Mouse (Mus musculus): ENCODE data around the gene Mdm4. TPM values are rescaled to one million over a fixed set of nuclear protein-coding genes. Genes with fewer than 3 reads are reported as not detected.
A peak's percentile ranks its signal among the peaks of the same experiment; 100 is the strongest.

Gene Mdm4
- polyA plus RNA-seq, 1 experiment from 2014 or later = 47.6 TPM

DNA sequence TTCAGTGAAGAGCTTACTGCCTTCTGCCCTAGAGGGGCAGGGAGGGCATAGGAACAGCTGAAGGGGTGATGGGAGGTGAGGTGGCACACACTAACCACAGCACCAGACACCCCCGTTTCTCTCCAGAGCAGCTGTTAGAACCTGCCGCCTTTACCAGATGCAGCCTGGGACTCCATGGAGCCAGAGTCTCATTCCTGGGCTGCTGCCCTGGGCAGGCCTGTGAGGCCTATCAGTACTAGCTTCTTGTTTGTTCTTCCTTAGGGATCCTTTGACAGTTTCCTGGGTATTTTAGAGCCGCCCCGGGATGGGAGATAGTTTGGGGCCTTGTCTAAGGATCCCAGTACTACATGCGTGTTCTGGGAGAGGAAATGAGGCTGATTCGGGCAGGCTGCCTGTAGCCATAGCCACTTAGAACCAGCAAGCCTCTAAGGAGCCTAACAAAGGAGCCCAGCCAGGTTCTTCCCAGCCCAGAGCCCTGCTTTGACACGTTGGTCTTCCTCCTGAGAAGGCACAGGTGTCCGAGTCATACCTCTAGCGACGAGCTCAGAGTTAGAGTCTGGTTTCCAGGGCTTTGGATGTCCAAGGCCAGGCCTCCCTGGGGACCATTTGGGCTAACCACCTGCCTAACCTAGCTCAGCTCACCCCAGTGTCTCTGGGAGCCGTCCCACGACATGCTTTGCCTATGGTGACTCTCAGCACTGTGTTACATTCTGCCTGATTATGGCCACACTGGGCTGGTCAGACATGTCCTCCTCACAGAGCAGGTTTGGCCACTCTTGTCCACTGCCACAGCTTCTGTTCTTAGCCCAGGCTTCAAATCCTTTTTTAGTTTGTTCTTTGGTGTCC is 39.1 kb upstream of the Mdm4 start:
- Histone ChIP-seq H3K36me3 (peaks cover 48% of the 10 kb centered on the region), H3K4me3 (no peak overlapping the region), H3K27ac (peak overlapping the region; percentile 41; the same call in 1 of the 2 replicates), H3K4me2 (replicated peaks) (no peak overlapping the region), H3K27me3 (no peaks in the 10 kb centered on the region), H3K4me1 (peaks cover 18% of the 10 kb centered on the region), H3K9me3 (replicated peaks) (no peaks in the 10 kb centered on the region), H3K9ac (no peak overlapping the region)
- 83% methylated on average over 12 of the region's 12 CpGs for WGBS
- ATAC-seq (ENCODE audit: low FRiP score) = no peak

DNA sequence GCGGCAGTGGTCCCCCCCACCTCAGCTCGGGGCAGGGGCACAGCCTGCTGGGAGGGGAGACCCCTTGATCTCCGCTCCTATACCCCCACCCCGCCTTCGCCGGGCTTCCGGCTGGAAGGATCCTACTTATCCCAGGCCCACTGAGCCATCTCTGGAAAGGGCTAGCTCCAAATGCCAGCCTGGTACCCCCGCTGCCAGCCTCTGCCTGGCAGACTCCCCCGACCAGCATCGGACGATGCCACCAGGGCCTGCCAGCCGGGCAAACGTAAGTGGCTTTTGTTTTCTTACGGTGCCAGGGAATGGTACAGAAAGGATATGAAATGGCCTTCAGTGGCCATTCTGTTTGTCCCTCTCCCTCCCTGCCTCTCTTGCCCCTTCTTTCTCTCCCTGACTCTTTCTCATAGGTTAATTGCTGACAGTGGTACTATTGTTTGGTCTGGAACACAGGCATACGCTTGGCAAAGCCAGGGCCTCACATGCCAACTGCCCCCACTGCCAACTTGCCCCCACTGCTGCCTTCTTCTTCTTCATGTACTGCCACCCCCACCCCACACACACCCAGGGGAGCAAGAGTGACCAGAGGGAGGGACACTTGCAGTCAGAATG is 38.4 kb upstream of the Mdm4 start:
- peak overlapping the region; percentile 23; the same call in 1 of the 2 replicates for H3K27ac ChIP-seq
- H3K27me3 ChIP-seq = no peaks in the 10 kb centered on the region
- peaks cover 52% of the 10 kb centered on the region for H3K36me3 ChIP-seq
- no peak overlapping the region for H3K4me3 ChIP-seq
- WGBS = 89% methylated on average over 15 of the region's 15 CpGs
- H3K9ac ChIP-seq = peak overlapping the region; percentile 32; the same call in 1 of the 2 replicates
- H3K4me1 ChIP-seq = peaks cover 18% of the 10 kb centered on the region
- ATAC-seq (ENCODE audit: low FRiP score) = no peak
- H3K9me3 ChIP-seq (replicated peaks) = no peaks in the 10 kb centered on the region
- H3K4me2 ChIP-seq (replicated peaks) = no peak overlapping the region

- Histone ChIP-seq H3K4me2 (replicated peaks) (no peak overlapping the region), H3K27me3 (no peaks in the 10 kb centered on the region), H3K36me3 (peaks cover 54% of the 10 kb centered on the region), H3K9ac (peak overlapping the region; percentile 32; the same call in 1 of the 2 replicates), H3K9me3 (replicated peaks) (no peaks in the 10 kb centered on the region), H3K27ac (0 out of 2 replicates have a peak overlapping the region, but pooled peaks have one; percentile 23), H3K4me1 (peaks cover 18% of the 10 kb centered on the region), H3K4me3 (no peak overlapping the region)
- no peak for ATAC-seq (ENCODE audit: low FRiP score)
- WGBS = 84% methylated on average over 5 of the region's 5 CpGs
Observed at GRCm38 (mm10) chr1:133068268-133068667, 37.9 kb upstream of the Mdm4 start.

DNA sequence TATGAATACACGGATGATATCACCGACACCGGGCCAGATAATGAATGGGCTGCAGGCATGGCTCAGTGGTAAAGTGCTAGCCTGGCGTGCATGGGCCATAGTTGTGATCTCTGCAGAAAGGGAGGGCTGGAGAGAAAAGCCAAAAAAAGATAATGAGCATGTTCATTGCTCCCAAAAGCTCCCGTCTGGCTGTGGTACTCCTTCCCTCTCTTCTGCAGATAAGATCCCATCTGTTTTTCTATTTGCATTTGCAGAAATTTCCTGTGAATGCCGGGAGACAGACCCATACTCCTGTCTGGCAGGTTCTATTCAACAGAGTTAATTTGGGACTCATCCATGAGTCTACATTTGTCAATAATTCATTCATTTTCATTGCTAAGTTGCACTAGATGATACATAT is 32.8 kb upstream of the Mdm4 start:
- no peak for ATAC-seq (ENCODE audit: low FRiP score)
- Histone ChIP-seq H3K4me1 (0 out of 2 replicates have a peak, but pooled peaks cover 8% of the 10 kb centered on the region), H3K4me2 (replicated peaks) (no peak overlapping the region), H3K9ac (no peak overlapping the region), H3K27me3 (no peaks in the 10 kb centered on the region), H3K36me3 (peaks cover 42% of the 10 kb centered on the region), H3K4me3 (no peak overlapping the region), H3K9me3 (replicated peaks) (no peaks in the 10 kb centered on the region), H3K27ac (no peak overlapping the region)
- 93% methylated on average over 6 of the region's 6 CpGs for WGBS

DNA sequence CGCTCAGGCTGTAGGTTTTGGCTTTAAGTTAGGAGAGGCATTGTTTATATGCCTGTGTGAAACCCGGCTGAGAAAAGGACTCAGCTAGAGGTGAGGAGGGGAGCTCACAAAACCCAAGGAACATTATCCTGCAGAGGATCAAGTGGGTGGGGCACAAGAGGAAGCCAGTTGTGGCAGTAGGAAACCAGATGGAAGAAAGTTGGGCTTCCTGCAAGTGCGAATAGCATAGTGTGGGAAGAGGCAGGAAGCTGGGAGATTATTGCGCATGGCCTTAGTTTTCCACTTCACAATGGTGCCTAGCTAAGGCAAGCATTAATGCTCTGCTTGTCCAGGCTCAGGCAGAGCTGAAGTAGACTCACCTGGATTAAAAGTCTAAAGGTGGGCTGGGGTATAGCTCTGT is 30.3 kb upstream of the Mdm4 start:
- H3K4me3 ChIP-seq = no peak overlapping the region
- no peak overlapping the region for H3K4me2 ChIP-seq (replicated peaks)
- peaks cover 25% of the 10 kb centered on the region for H3K36me3 ChIP-seq
- H3K27ac ChIP-seq = no peak overlapping the region
- H3K27me3 ChIP-seq = no peaks in the 10 kb centered on the region
- H3K9me3 ChIP-seq (replicated peaks) = no peaks in the 10 kb centered on the region
- no peak for ATAC-seq (ENCODE audit: low FRiP score)
- WGBS = 65% methylated on average over 4 of the region's 4 CpGs
- peaks cover 18% of the 10 kb centered on the region for H3K4me1 ChIP-seq
- no peak overlapping the region for H3K9ac ChIP-seq

DNA sequence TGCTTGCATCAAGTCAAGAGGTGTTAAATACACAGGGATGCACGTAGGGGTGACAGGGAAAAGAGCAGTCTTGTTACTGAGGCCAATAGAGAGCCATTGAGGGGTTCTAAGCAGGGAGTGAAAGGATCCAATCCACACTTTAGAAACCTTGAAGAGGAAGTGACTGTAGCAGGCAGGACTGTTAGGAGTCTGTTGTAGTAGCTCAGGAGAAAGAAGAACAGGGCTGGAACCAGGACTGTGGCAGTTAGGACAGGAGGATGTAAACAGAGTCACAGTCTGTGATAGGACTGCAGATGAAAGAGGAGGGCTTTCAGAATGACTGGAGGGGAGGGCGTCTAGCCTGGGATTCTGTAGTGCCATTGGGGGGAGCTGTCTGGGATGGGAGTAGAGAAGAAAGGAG is 29.2 kb upstream of the Mdm4 start:
- no peak for ATAC-seq (ENCODE audit: low FRiP score)

GRCm38 (mm10) chr1:133057345-133058034 is 27.1 kb upstream of the Mdm4 start:
- Histone ChIP-seq H3K27ac (no peak overlapping the region), H3K4me2 (replicated peaks) (no peak overlapping the region), H3K4me1 (peaks cover 31% of the 10 kb centered on the region), H3K27me3 (no peaks in the 10 kb centered on the region), H3K4me3 (no peak overlapping the region), H3K9me3 (replicated peaks) (no peaks in the 10 kb centered on the region), H3K36me3 (peaks cover 10% of the 10 kb centered on the region; the same call in 1 of the 2 replicates), H3K9ac (no peak overlapping the region)
- ATAC-seq (ENCODE audit: low FRiP score) = no peak
- WGBS = 69% methylated on average over 7 of the region's 7 CpGs

More for the DNA sequence above, 29.2 kb upstream of the Mdm4 start:
- WGBS = 55% methylated on average over 2 of the region's 2 CpGs
- no peak overlapping the region for H3K4me3 ChIP-seq
- no peak overlapping the region for H3K9ac ChIP-seq
- no peaks in the 10 kb centered on the region for H3K9me3 ChIP-seq (replicated peaks)
- H3K27ac ChIP-seq = no peak overlapping the region
- no peak overlapping the region for H3K4me2 ChIP-seq (replicated peaks)
- H3K36me3 ChIP-seq = peaks cover 25% of the 10 kb centered on the region
- H3K27me3 ChIP-seq = no peaks in the 10 kb centered on the region
- H3K4me1 ChIP-seq = peaks cover 20% of the 10 kb centered on the region

GRCm38 (mm10) chr1:133054326-133054725 is 24.0 kb upstream of the Mdm4 start:
- no peak overlapping the region for H3K9ac ChIP-seq
- peaks cover 46% of the 10 kb centered on the region for H3K4me1 ChIP-seq
- no peak overlapping the region for H3K4me2 ChIP-seq (replicated peaks)
- WGBS = 78% methylated on average over 8 of the region's 8 CpGs
- no peaks in the 10 kb centered on the region for H3K27me3 ChIP-seq
- no peak for ATAC-seq (ENCODE audit: low FRiP score)
- no peak overlapping the region for H3K27ac ChIP-seq
- H3K9me3 ChIP-seq (replicated peaks) = no peaks in the 10 kb centered on the region
- H3K36me3 ChIP-seq = no peaks in the 10 kb centered on the region
- no peak overlapping the region for H3K4me3 ChIP-seq

GRCm38 (mm10) chr1:133053034-133053433 is 22.7 kb upstream of the Mdm4 start:
- WGBS = 68% methylated on average over 5 of the region's 5 CpGs
- Histone ChIP-seq H3K4me1 (peaks cover 59% of the 10 kb centered on the region), H3K4me3 (no peak overlapping the region), H3K9me3 (replicated peaks) (no peaks in the 10 kb centered on the region), H3K27ac (no peak overlapping the region), H3K36me3 (no peaks in the 10 kb centered on the region), H3K27me3 (no peaks in the 10 kb centered on the region), H3K4me2 (replicated peaks) (no peak overlapping the region), H3K9ac (no peak overlapping the region)
- ATAC-seq (ENCODE audit: low FRiP score) = no peak

DNA sequence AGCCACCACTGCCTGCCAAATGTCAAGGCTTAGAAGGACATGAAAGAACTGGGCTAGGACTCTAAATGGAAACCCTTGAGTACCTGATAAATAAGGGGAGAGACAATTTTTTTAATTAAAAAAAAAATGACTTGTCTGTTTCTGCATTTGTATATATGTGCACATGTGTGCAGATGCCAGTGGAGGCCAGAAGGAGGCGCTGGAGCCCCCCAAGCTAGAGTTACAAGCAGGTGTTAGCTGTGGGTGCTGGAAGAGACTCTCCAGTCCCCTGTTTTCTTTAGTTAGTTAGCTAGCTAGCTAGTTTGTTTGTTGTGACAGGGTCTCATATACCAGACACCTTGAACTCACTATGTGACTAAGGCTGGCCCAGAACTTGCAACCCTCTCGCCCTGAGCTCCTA is 21.5 kb upstream of the Mdm4 start:
- no peaks in the 10 kb centered on the region for H3K9me3 ChIP-seq (replicated peaks)
- no peak overlapping the region for H3K27ac ChIP-seq
- no peak overlapping the region for H3K4me2 ChIP-seq (replicated peaks)
- H3K27me3 ChIP-seq = no peaks in the 10 kb centered on the region
- H3K36me3 ChIP-seq = no peaks in the 10 kb centered on the region
- ATAC-seq (ENCODE audit: low FRiP score) = no peak
- H3K4me3 ChIP-seq = no peak overlapping the region
- WGBS = 89% methylated on average over 2 of the region's 2 CpGs
- no peak overlapping the region for H3K9ac ChIP-seq
- H3K4me1 ChIP-seq = peaks cover 60% of the 10 kb centered on the region

- H3K9ac ChIP-seq = no peak overlapping the region
- WGBS = 21% methylated on average over 11 of the region's 11 CpGs
- H3K27ac ChIP-seq = peak overlapping the region; percentile 25; the same call in 1 of the 2 replicates
- H3K4me1 ChIP-seq = peaks cover 65% of the 10 kb centered on the region
- no peaks in the 10 kb centered on the region for H3K9me3 ChIP-seq (replicated peaks)
- no peaks in the 10 kb centered on the region for H3K36me3 ChIP-seq
- peak overlapping the region; percentile 17; the same call in 1 of the 2 replicates for H3K4me2 ChIP-seq (replicated peaks)
- H3K4me3 ChIP-seq = no peak overlapping the region
- H3K27me3 ChIP-seq = no peaks in the 10 kb centered on the region
- no peak for ATAC-seq (ENCODE audit: low FRiP score)
Observed at GRCm38 (mm10) chr1:133050001-133050431, 19.7 kb upstream of the Mdm4 start.

DNA sequence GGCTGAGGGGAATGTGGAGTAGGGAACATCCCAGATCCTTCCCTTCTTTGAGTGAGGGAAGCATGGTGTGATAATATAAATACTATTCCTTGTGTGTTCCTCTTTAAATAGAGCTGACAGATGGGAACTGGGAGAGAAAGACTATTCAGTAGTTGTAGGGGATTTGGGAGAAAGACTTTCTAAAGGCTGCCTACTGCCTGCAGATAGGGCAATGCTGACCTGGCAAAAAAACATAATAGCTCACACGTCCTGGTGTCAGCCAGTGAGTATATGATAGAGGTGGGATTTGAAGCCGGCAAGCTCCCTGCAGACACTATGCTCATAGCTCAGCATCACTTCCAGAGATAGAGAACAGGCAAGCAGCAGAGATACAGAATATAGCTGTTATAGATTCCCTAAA is 18.3 kb upstream of the Mdm4 start:
- no peaks in the 10 kb centered on the region for H3K36me3 ChIP-seq
- H3K27ac ChIP-seq = no peak overlapping the region
- no peaks in the 10 kb centered on the region for H3K27me3 ChIP-seq
- peak overlapping the region; percentile 32; the same call in 1 of the 2 replicates for H3K9ac ChIP-seq
- H3K4me1 ChIP-seq = peaks cover 67% of the 10 kb centered on the region
- 37% methylated on average over 2 of the region's 2 CpGs for WGBS
- ATAC-seq (ENCODE audit: low FRiP score) = no peak
- peak overlapping the region; percentile 86 for H3K4me3 ChIP-seq
- H3K4me2 ChIP-seq (replicated peaks) = peak overlapping the region; percentile 87
- H3K9me3 ChIP-seq (replicated peaks) = no peaks in the 10 kb centered on the region

Data from hindbrain, embryonic 12.5 days (tissue).